Mouse (Mus musculus) left cerebral cortex, adult 18-20 months (tissue): ENCODE measurements around the gene Ltb4r2. TPM values are rescaled to one million over a fixed set of nuclear protein-coding genes. Genes with fewer than 3 reads are reported as not detected.
A peak's percentile ranks its signal among the peaks of the same experiment; 100 is the strongest.

Experiments
- DNase-seq, 2 experiments: peaks; one replicate each; pipeline ENCODE4 v3.0.0; 2021 to 2022; ENCODE audit warnings: low spot score in 2 of 2, mixed read lengths in 1 of 2
- total RNA-seq, 2 experiments: library from RNA; stranded (reverse); gene quantifications; 2 replicates each; pipeline ENCODE4 v1.2.3; 2021

Gene Ltb4r2
- total RNA-seq, 2 experiments from 2014 or later = 0.26 to 0.52 TPM

- no peak for DNase-seq
Observed at GRCm38 (mm10) chr14:55780736-55781135, 19.5 kb downstream of the Ltb4r2 start.

DNA sequence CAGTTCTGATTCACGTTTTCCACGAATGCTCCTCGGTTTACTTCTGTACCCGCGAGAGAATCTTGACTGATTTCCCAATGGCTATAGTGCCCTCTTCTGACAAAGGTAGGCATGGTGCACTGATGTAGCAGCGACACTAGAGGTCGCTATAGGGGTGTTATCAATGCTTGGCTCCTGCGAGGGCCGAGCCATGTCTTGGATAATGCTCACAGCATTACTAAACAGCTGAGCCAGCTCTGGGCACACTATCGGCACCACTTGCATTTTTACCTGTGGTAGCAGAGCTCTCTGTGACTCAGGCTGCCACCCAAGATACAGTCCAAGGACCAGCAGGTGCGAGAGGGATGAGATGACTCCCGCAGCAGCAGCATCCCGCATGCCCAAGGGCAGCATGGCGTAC is 20.1 kb downstream of the Ltb4r2 start:
- DNase-seq = peak; percentile 48 to 64

DNA sequence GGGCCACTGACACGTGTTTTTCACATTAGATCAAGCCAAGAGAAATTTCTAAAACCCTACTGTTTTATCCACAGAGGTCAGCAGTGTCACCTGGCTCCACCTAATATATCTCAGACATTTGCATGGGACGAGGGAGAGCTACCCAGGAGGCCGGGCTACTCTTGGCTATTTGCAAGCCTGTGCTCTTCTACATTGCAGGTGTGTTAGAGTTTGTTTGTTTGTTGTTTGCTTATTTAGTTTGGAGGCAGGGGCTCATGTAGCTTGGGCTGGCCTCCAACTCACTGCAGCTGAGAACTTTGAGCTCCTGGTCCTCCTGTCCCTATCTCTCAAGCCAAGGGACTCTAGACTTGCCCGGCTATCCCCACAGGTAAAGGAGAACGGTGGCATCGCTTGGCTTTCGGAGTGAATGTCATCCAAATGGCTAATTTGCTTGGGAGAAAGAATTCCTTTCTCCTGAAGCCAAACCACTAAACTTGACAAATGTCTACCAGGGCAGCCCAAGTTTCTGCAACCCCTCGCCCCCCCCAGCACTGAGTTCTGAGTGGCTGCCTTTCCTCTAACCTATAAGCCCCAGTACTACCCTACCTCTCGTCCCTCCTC is 21.2 kb downstream of the Ltb4r2 start:
- DNase-seq = no peak

DNA sequence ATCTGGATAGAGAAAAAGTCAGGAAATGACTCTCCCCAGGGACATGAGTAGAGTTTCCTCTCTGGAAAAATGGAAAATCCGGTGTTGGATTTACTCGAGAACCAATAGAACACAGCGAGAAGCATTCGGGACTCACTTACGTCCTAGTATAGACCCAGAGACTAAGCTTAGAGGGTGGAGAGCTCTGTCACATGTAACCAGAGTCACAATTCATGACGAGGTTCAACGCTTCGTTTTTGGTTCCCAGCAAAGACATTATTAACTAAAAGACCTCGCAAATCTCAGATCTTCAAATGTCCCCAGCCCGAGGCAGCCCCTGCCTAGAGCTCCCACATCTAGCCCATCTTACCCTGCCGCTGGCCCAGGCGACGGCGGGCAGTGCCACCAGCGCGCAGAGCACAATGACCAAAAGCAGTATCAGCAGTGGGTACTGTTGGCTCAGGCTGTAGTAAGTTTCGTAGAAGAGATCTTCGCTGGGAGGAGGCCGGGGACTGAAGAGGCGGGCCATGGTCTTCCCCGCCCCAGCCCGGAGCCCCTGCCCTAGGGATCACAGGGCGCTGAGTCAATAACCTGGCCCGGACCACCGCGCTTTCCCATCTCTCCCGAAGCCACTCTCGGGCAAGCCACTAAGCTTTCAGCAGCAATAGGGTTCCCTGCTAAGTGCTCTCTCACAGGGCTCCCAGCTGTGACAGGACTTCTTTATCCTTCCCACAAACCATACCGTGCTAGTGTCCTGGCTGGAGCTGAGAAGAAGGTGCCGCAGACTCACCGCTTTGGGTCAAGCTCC is 22.1 kb downstream of the Ltb4r2 start:
- no peak for DNase-seq

GRCm38 (mm10) chr14:55783958-55784235 is 22.7 kb downstream of the Ltb4r2 start, which contains the start of gene Adcy4:
TSS of gene Adcy4 (minus strand) at chr14:55784095.
- DNase-seq = no peak

DNA sequence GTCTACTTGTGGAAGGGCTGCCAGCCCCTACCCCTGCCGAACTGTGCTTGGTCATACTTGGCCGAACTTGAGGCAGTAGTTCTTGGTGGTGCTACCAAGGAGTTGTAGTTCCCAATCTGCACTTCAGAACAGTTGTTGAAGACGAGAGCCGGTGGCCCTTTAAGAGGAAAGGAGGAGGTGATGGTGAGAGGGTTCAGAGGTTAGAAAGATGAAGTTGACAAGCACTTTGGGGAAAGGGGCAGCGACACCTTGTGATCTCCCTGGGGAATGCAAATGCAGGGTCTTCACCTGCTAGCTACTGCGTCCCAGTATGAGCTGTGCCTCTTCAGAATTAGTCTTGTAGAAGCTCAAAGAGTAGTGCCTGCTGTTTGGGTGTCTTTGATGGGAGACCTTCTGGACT is 24.0 kb downstream of the Ltb4r2 start:
- no peak for DNase-seq

DNA sequence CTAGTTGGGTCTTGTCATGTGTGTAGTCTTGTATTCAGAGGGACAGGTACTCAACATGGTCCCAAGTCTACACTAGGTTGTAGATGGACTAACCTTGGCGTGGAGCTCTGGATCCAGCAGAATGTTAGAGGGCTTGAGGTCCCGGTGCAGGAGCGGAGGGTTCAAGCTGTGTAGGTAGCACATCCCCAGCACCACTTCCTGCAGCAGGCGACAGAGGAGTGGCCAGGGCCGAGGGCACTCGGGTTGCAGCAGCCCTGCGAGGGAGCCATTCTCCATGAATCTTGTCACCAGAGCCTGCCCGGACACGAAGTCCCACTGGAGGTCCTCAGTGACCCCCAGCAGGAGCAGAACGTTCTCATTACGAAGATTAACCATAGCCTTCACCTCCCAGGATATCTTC is 26.5 kb downstream of the Ltb4r2 start:
- no peak for DNase-seq

DNA sequence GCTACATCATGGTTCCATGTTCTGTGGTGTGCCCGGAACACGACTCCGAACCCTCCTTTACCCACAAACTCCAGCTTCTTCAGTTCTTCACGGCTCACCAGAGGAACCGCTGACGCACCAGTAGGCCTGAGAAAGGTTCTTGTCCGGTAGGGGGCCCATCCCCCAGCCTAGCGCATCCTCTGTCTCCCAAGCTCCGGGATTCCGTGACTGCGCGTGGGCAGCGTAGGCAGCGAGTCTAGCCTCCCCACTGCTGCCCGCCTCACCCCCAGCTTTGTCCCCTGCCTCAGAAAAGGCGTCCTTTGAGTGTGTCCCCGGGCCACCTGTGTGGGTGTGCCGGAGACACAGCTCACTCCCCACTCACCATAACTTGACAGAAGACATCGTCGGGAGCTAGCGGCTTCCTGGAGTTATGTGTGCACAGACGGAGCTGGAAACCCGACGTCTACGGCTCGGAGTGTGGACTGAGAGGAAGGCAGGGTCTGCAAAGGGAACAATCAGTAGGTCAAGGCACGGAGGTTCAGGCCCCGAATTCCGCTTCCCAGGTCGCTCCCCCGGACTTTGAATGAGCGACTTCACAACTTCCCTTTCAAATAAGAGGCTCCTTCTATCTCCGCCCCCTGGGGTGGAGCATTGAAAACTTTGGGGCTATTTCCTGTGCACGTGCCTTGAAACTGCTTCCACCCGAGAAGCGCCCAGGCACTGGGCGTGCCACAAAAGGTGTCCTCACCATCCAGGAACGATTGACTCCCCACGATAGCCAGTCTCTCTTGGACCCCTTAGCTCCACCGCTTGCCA is 27.2 kb downstream of the Ltb4r2 start, which contains the start of gene Ripk3:
Gene Ripk3 (minus strand): TSS at position 610 of the 795 bp plus-strand sequence.
- no peak for DNase-seq

- DNase-seq = no peak
Observed at GRCm38 (mm10) chr14:55793461-55793860, 32.2 kb downstream of the Ltb4r2 start.

DNA sequence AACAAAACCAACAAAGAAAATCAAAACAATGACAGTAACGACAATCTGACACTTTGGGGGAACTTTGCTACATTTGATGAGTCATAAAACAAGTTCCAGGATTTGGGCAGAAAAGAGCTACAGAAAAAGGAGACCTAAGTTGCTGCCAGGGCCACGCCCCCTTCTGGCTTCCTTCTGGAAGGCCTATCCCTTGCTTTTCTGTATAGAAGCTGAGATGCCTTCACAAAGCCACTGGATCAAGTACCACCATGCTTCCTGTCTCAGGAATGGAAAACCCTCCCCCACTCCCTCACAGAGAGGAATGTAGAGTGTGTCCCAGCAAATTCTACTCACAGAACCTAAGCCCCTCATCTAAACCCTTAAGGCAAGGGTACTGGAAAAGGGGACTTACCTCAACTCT is 32.7 kb downstream of the Ltb4r2 start:
- DNase-seq = no peak

DNA sequence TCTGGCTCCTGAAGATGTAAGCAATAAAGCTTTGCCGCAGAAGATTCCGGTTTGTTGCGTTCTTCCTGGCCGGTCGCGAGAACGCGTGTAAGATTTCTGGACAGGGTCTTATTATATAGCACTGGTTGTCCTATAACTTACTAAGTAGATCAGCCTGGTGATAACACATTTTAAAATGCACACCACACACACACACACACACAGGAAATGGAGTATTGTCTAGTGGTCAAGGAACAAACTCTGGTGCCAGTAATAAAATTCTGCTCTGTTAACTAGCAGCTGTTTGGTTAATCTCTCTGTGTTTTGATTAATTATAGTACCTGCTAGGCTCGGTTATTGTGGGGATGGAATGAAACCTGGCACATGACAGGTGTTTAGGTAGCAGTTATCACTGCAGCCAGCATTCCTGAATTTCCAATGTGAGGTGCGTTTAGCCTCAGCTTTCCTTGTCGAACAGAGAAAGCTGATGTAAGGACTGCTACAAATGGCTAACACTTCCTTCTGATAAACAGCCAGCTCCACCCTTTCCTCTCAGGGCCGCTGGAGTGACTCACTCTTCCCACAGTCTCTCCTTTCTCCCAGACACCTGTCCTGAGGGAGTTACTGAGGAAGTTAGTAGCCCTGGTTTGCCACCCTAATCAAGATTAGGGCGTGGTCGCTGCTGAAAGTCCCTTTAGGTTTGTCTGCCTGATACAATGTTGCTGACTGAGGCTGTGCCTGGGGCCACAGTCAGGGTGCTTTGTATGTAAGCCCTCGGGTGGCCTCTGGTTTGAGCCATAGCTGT is 34.3 kb downstream of the Ltb4r2 start:
- DNase-seq = no peak

Other genes starting within 250 kb of the Ltb4r2 start
- 1 to 10 TPM in 1 of 2 experiments, under 1 TPM in 1; 0.82 to 1.4 TPM for gene Nrl, start 236.4 kb upstream of the Ltb4r2 start, total RNA-seq
- gene Pck2, start 221.2 kb upstream of the Ltb4r2 start, total RNA-seq = 10 to 100 TPM; 27.6 to 37.2 TPM
- 10 to 100 TPM; 83.6 to 86.8 TPM for gene Dcaf11, start 201.4 kb upstream of the Ltb4r2 start, total RNA-seq
- not detected for gene A730061H03Rik, start 201.0 kb upstream of the Ltb4r2 start, total RNA-seq
- gene Fitm1, start 185.8 kb upstream of the Ltb4r2 start, total RNA-seq = not detected
- gene Psme1, start 183.3 kb upstream of the Ltb4r2 start, total RNA-seq = 10 to 100 TPM; 47.2 to 58.6 TPM
- 10 to 100 TPM; 44.7 to 58.2 TPM for gene Emc9, start 176.1 kb upstream of the Ltb4r2 start, total RNA-seq
- 10 to 100 TPM; 59.6 to 65.7 TPM for gene Psme2, start 170.3 kb upstream of the Ltb4r2 start, total RNA-seq
- gene Rnf31, start 169.7 kb upstream of the Ltb4r2 start, total RNA-seq = 10 to 100 TPM; 42.0 to 46.2 TPM
- 10 to 100 TPM; 11.7 to 11.8 TPM for gene Irf9, start 157.9 kb upstream of the Ltb4r2 start, total RNA-seq
- gene Rec8, start 143.4 kb upstream of the Ltb4r2 start, total RNA-seq = 1 to 10 TPM; 1.7 to 2.7 TPM
- 100 to 1,000 TPM; 106 to 116 TPM for gene Ipo4, start 125.5 kb upstream of the Ltb4r2 start, total RNA-seq
- gene Gm49378, start 123.5 kb upstream of the Ltb4r2 start, total RNA-seq = 1 to 10 TPM; 3.6 to 4.3 TPM
- gene Tm9sf1, start 117.6 kb upstream of the Ltb4r2 start, total RNA-seq = 10 to 100 TPM; 37.0 to 39.8 TPM
- gene Tssk4, start 111.2 kb upstream of the Ltb4r2 start, total RNA-seq = 1 to 10 TPM in 1 of 2 experiments, under 1 TPM in 1; 0.94 to 1.1 TPM
- gene Mdp1, start 100.9 kb upstream of the Ltb4r2 start, total RNA-seq = 10 to 100 TPM; 40.1 to 42.2 TPM
- 10 to 100 TPM; 20.1 to 22.8 TPM for gene Gmpr2, start 89.5 kb upstream of the Ltb4r2 start, total RNA-seq
- gene Nedd8, start 89.3 kb upstream of the Ltb4r2 start, total RNA-seq = 100 to 1,000 TPM; 318 to 349 TPM
- 10 to 100 TPM; 14.8 to 19.7 TPM for gene Tinf2, start 79.6 kb upstream of the Ltb4r2 start, total RNA-seq
- not detected for gene Tgm1, start 47.5 kb upstream of the Ltb4r2 start, total RNA-seq
- gene Rabggta, start 39.2 kb upstream of the Ltb4r2 start, total RNA-seq = 10 to 100 TPM; 47.1 to 51.2 TPM
- gene Dhrs1, start 15.7 kb upstream of the Ltb4r2 start, total RNA-seq = 10 to 100 TPM; 86.9 to 88.7 TPM
- gene Nop9, start 15.7 kb upstream of the Ltb4r2 start, total RNA-seq = 10 to 100 TPM; 10.7 to 11.6 TPM
- 1 to 10 TPM; 2.3 to 2.4 TPM for gene Cideb, start 3.0 kb upstream of the Ltb4r2 start, total RNA-seq
- under 1 TPM in 1 of 2 experiments, not detected in 1; 0.33 TPM for gene Ltb4r1, start 4.5 kb downstream of the Ltb4r2 start, total RNA-seq
- 1 to 10 TPM; 4.9 to 8.6 TPM for gene Adcy4, start 22.7 kb downstream of the Ltb4r2 start, total RNA-seq
- gene Ripk3, start 27.4 kb downstream of the Ltb4r2 start, total RNA-seq = 1 to 10 TPM in 1 of 2 experiments, under 1 TPM in 1; 0.44 to 1.7 TPM
- gene Nfatc4, start 61.7 kb downstream of the Ltb4r2 start, total RNA-seq = 1 to 10 TPM; 3.0 to 3.3 TPM
- 1 to 10 TPM; 6.2 to 9.0 TPM for gene Nynrin, start 92.6 kb downstream of the Ltb4r2 start, total RNA-seq
- gene Cbln3, start 123.0 kb downstream of the Ltb4r2 start, total RNA-seq = under 1 TPM; 0.16 to 0.23 TPM
- gene Khnyn, start 123.5 kb downstream of the Ltb4r2 start, total RNA-seq = 10 to 100 TPM; 12.3 to 13.0 TPM
- 100 to 1,000 TPM in 1 of 2 experiments, 10 to 100 TPM in 1; 96.5 to 104 TPM for gene Sdr39u1, start 138.9 kb downstream of the Ltb4r2 start, total RNA-seq
- gene Cma1, start 183.2 kb downstream of the Ltb4r2 start, total RNA-seq = not detected
- gene Cma2, start 189.6 kb downstream of the Ltb4r2 start, total RNA-seq = not detected